Mouse (Mus musculus) left cerebral cortex, adult 9 months (tissue): ENCODE results near the gene 2410137M14Rik.

Source experiments
- DNase-seq, 2 experiments: peaks; one replicate each; pipeline ENCODE4 v3.0.0; 2022; ENCODE audit warnings: low spot score in 2 of 2

The 2410137M14Rik gene

DNA sequence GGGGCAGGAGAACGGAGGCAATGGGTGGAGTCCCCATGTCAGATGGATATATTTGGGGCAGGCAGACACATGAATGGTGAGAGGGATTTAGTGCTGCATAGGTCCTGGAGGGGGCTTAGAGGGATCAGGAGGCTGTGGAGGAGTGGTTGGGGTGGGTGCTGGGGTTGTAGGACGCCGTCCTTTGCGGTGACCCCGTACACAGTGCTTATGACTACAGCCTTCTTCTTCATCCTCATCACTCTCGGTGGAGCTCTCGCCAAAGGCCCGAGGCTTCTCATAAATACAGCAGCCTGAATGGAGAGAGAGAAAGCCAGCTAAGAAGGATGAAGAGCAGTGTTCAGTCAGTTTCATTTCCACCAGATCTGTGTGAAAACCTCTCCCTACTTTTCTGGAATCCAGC is 31.8 kb downstream of the 2410137M14Rik start:
- no peak for DNase-seq

DNA sequence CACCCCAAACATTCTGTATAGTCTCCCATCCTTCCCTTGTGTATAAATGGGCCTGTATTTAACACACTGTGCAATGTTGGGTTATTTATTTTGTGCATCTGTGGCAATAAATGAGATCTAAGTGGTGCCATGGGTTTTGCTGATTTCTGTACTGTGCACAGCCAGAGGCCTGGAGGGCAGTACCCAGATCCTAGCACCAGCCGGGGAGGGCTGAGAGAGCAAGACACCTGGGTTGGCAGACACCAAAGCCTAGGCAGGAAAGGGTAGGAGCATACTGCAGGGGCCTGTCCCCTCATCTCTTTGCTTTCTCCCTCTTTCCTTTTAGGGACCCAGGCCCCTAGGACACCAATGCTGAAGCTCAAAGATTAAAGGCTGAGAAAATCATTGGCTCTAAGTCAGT is 32.8 kb downstream of the 2410137M14Rik start:
- DNase-seq: no peak

DNA sequence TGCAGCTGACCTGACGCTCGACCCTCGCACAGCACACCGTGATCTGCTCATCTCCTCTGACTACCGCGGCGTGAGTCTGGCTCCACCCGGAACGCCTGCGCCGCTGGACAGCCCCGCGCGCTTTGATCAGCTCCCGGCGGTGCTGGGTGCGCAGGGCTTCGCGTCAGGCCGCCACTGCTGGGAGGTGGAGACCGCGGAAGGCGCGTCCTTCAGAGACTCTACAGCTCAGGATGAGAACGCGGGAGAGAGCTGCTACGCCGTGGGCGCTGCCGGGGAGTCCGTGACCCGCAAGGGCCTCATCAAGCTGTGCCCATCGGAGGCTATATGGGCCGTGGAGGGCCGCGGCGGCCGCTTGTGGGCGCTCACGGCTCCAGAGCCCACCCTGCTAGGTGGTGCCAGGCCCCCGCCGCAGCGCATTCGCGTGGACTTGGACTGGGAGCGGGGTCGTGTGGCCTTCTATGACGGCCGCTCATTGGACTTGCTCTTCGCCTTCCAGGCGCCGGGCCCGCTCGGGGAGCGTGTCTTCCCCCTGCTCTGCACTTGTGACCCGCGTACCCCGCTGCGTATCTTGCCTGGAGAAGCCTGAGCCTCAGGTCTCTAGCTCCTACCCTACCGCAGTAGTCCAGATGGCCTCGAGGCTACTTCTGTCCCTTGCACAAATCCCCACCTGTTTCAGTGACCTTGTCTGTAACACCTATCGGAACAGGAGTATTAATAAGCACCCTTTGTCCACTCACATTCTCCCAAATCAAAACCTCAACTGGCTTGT is 33.8 kb downstream of the 2410137M14Rik start:
- DNase-seq: peak in 1 of 2 experiments; percentile 62

DNA sequence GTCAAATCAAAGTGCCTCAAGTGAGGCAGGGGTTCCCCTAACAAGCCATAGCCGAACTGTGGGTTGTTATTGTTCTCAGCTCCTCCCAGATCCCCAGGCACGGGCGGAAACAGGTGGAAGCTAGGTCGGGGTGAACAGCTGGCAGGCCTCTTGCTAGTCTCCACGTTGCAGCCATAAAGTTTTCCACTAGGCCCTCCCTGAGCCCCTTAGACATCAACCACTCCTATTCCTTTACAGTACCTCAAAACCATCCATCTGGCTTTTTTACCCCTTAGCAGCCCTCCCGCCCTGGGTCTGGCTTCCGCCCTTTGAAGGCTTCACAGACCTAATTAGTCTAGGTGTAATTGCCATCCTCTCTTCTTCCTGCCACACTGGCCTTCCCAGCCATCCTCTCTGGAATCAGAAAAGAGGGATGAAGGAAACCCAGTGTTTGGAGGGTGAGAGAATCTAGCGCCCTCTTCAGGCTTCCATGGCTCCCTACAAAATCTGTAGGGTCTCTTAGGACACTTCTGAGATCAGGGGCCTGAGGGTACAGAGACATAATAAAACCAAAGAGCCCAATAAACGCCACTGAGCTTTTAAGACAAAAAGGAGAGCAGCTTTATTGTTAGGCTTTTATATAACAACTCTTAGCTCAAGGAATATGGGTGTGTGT is 36.8 kb downstream of the 2410137M14Rik start:
- DNase-seq: no peak

DNA sequence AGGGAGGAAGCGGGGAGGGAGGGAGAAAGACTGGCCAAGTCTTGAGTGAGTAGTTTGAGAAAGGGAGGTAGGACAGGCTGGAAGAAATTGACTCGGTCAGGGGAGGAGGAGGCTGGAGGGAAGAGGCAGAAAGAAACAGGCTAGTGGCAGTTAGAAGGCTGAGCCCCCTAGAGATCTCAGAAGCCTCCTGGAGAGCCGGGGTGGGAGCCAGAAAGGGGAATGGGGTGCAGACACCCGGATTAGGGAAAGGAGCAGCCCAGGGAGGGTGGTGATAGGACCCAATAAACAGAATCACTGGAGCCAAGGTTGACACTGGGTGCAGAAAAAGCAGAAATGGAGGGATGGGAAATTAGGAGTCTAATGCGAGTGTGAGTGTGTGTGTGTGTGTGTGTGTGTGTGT is 37.3 kb downstream of the 2410137M14Rik start:
- no peak for DNase-seq

DNA sequence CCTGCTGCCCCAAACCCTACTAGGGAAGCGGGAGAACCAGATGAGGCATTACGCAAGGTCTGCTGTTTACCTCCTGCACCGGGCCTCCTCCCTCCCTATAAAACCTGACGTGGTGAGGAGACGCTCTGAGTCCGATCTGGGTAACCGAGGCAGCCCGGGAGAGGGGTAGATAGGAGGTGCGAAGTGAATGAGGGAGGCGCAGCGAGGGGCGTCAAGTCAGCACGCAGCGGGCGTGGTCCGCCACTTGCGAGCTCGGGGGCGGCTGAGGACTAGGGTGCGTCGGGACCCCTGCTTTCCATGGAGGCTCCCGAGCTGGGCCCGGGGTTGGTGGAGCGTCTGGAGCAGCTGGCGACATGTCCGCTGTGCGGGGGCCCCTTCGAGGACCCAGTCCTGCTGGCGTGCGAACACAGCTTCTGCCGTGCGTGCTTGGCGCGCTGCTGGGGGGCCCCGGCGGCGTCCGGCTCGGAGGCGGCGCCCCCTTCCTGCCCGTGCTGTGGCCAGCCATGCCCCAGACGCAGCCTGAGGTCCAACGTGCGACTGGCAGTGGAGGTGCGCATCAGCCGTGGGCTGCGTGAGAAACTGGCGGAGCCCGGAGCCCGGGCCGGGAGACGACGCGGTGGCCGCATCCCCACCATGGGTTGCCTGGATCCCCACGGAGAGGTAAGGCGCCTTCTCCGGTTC is 38.1 kb downstream of the 2410137M14Rik start, which contains the start of gene Rnf39:
Rnf39 (plus strand) TSS at position 128 of the 681 bp plus-strand sequence.
- DNase-seq: peak in 1 of 2 experiments; percentile 59

DNA sequence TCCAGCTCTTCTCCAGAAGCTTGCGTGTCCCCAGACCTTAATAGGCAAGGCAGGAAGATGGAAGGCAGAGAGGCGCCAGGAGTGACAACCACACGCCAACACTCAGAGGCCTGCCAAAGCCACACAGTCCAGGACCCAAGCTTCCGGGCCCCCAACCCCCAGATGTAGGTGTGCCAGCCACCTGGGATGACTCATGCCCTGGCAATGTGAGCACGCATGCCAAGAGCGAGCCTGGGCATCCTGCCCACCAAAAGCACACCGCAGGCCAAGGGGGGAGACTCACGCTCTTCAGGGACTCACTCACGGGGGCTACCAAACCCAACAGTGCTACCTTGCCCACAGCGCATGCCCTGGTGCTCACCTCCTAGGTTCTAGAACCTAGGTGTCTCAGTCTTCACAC is 38.6 kb downstream of the 2410137M14Rik start:
- peak in 1 of 2 experiments; percentile 74 for DNase-seq

DNA sequence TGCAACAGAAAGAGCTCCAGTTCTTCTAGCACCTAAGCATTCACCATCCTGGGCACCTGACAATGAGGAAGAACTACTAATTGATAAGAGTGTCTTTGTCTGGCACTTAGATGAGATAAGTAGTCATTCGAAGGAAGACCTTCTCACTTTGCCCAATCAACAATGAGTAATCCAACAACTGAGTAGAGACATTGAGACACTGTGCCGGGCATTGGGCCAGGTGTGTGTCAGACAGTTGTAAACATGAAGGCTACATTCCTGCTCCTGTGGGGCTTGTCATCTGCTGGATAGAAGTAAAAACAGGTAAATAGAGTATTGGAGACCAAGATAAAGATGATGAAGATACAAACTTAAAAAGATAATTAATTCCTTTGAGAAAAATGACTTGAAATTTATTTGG is 43.0 kb downstream of the 2410137M14Rik start:
- no peak for DNase-seq

DNA sequence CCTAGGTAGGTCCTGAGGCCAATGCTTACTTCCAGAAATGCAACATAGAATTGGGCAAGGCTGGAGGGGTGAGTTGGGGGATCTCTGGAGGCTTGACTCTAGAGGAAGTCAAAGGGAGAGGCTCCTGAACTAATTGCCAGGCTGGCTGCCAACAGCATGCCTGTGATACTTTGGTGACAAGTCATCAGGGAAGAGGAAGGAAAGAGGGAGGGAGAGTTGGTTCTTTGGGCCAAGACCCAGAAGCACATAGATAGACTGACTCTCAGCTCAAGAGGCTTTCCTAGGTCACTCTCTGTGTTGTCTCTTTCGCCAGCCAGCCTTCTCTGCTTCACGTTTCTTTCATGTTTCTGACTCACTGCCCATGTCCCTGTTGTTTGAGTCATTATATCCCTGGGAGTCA is 49.2 kb downstream of the 2410137M14Rik start:
- DNase-seq: no peak

- DNase-seq: no peak
Observed at GRCm38 (mm10) chr17:36931130-36931529, 49.9 kb downstream of the 2410137M14Rik start.

DNA sequence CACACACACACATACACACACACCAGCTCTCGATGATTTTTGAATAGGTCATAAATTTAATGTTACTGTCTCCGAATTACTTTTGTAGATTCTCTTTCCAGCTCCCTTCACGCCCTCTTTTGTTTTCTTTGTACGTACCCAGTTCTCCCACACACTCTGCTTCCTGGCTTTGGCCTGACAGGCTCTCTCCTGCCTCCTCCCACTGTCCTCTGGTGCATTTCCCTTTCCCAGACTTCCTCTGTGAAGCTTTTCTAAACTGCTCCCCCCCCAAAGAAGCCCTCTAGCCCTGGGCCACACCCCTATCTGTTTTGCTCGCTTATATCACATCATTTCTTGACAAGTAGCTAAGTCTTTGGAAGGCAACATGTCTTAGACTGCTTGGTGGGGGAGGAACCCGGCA is 50.8 kb downstream of the 2410137M14Rik start:
- no peak for DNase-seq

- DNase-seq: no peak
Observed at GRCm38 (mm10) chr17:36929236-36929932, 51.7 kb downstream of the 2410137M14Rik start.
